Mouse (Mus musculus) MEL (cell line): ENCODE measurements around the gene Yipf4.

Experiments
- CTCF ChIP-seq, 3 experiments: IDR thresholded peaks in 2 of 3; conservative IDR thresholded peaks in 1 of 3; 2 replicates each; pipeline ENCODE4 v1.5.1; 2011 to 2012; ENCODE audit warnings: low read length in 3 of 3, low read depth in 2 of 3, mild to moderate bottlenecking in 2 of 3, improper control_type of control experiment in 1 of 3, inconsistent platforms in 1 of 3, mixed read lengths in 1 of 3, moderate library complexity in 1 of 3; ENCODE audit not compliant: control insufficient read depth in 1 of 3, insufficient read depth in 1 of 3, poor library complexity in 1 of 3, severe bottlenecking in 1 of 3
- E2F4 ChIP-seq: IDR thresholded peaks from 2 replicates; pipeline ENCODE4 v1.6.1; 2011; ENCODE audit warnings: low read depth, low read length, improper control_type of control experiment, borderline replicate concordance
- KAT2A ChIP-seq: conservative IDR thresholded peaks from 2 replicates; pipeline ENCODE4 v1.6.1; 2012; ENCODE audit warnings: low read depth, low read length, improper control_type of control experiment, inconsistent platforms
- NELFE ChIP-seq: IDR thresholded peaks from 2 replicates; pipeline ENCODE4 v1.6.1; 2011; ENCODE audit warnings: low read depth, low read length, improper control_type of control experiment
- POLR2A ChIP-seq, 2 experiments: IDR thresholded peaks; 2 replicates each; pipeline ENCODE4 v1.6.1; 2011 to 2012; ENCODE audit warnings: low read length in 2 of 2, mild to moderate bottlenecking in 2 of 2, control low read depth in 1 of 2, improper control_type of control experiment in 1 of 2, low read depth in 1 of 2, moderate library complexity in 1 of 2; ENCODE audit not compliant: control insufficient read depth in 1 of 2, insufficient read depth in 1 of 2, poor library complexity in 1 of 2
- RAD21 ChIP-seq: IDR thresholded peaks from 2 replicates; pipeline ENCODE4 v1.6.1; 2011; ENCODE audit warnings: mild to moderate bottlenecking, low read depth, low read length, improper control_type of control experiment
- USF2 ChIP-seq, 2 experiments: IDR thresholded peaks; 2 replicates each; pipeline ENCODE4 v1.6.1; 2011 to 2012; ENCODE audit warnings: improper control_type of control experiment in 2 of 2, low read length in 2 of 2, borderline replicate concordance in 1 of 2, inconsistent platforms in 1 of 2, low read depth in 1 of 2, mild to moderate bottlenecking in 1 of 2; ENCODE audit not compliant: insufficient read depth in 1 of 2

GRCm38 (mm10) chr17:74489024-74489900, at the start of gene Yipf4:
- TF ChIP-seq CTCF (IDR thresholded peaks at IDR 0.05 in 2 of 3, conservative IDR thresholded peaks at IDR 0.05 in 1 of 3; ENCODE audit: control insufficient read depth in 1 of 3, insufficient read depth in 1 of 3, low read depth in 2 of 3, low read length in 3 of 3, poor library complexity in 1 of 3, severe bottlenecking in 1 of 3) (no peak), POLR2A (IDR thresholded peaks at IDR 0.05; ENCODE audit: control insufficient read depth in 1 of 2, insufficient read depth in 1 of 2, low read depth in 1 of 2, low read length in 2 of 2, poor library complexity in 1 of 2) (peak; percentile 71 to 73; a peak in 3 of 4 replicates), KAT2A (peak; percentile 73), RAD21 (no peak), E2F4 (no peak), USF2 (IDR thresholded peaks at IDR 0.05; ENCODE audit: borderline replicate concordance in 1 of 2, insufficient read depth in 1 of 2, low read depth in 1 of 2, low read length in 2 of 2) (no peak), NELFE (peak; percentile 75)
